Mouse (Mus musculus) heart, embryonic 14.5 days (tissue): ENCODE data around the gene Asgr2. TPM values are rescaled to one million over a fixed set of nuclear protein-coding genes. Genes with fewer than 3 reads are reported as not detected.

Source experiments
- ATAC-seq: fragments of 200-750 bp; cut with Nextera tagmentation; 2 replicates; pipeline ENCODE4 v1.8.0; 2017; ENCODE audit warnings: low read depth, moderate TSS enrichment; ENCODE audit not compliant: insufficient number of reproducible peaks, insufficient read depth, low FRiP score
- H3K27ac ChIP-seq, 2 experiments: fragments of 200-500 bp in 1 of 2; fragments of 300-500 bp in 1 of 2; sonication (generic) in 1 of 2; replicated peaks in 1 of 2; 2 replicates each; pipeline ENCODE4 v1.5.1; 2012 to 2014; ENCODE audit warnings: low read depth in 2 of 2, low read length in 2 of 2, control low read depth in 1 of 2, mild to moderate bottlenecking in 1 of 2, mixed read lengths in 1 of 2; ENCODE audit not compliant: control insufficient read depth in 1 of 2, insufficient read depth in 1 of 2
- H3K27me3 ChIP-seq: fragments of 300-500 bp; sonication (generic); 2 replicates; pipeline ENCODE4 v1.6.1; 2014; ENCODE audit warnings: mild to moderate bottlenecking, low read length, control low read depth; ENCODE audit not compliant: control insufficient read depth, insufficient read depth
- H3K36me3 ChIP-seq: fragments of 300-500 bp; sonication (generic); 2 replicates; pipeline ENCODE4 v1.6.1; 2014; ENCODE audit warnings: mild to moderate bottlenecking, control low read depth, low read length, mixed read lengths; ENCODE audit not compliant: control insufficient read depth, insufficient read depth
- H3K4me1 ChIP-seq, 2 experiments: fragments of 200-500 bp in 1 of 2; fragments of 300-500 bp in 1 of 2; sonication (generic) in 1 of 2; 2 replicates each; pipeline ENCODE4 v1.6.1; 2012 to 2014; ENCODE audit warnings: low read length in 2 of 2, control low read depth in 1 of 2, mixed read lengths in 1 of 2; ENCODE audit not compliant: control insufficient read depth in 2 of 2, insufficient read depth in 2 of 2
- H3K4me2 ChIP-seq: fragments of 300-500 bp; sonication (generic); 2 replicates; pipeline ENCODE4 v1.6.1; 2014; ENCODE audit warnings: mild to moderate bottlenecking, low read length
- H3K4me3 ChIP-seq, 2 experiments: fragments of 200-500 bp in 1 of 2; fragments of 300-500 bp in 1 of 2; sonication (generic) in 1 of 2; 2 replicates each; pipeline ENCODE4 v1.5.1; 2012 to 2014; ENCODE audit warnings: low read length in 2 of 2, mild to moderate bottlenecking in 2 of 2, control low read depth in 1 of 2, low read depth in 1 of 2, moderate library complexity in 1 of 2; ENCODE audit not compliant: control insufficient read depth in 1 of 2, insufficient read depth in 1 of 2
- H3K9ac ChIP-seq: fragments of 300-500 bp; sonication (generic); 2 replicates; pipeline ENCODE4 v1.6.1; 2014; ENCODE audit warnings: mild to moderate bottlenecking, low read length
- H3K9me3 ChIP-seq: fragments of 300-500 bp; sonication (generic); 2 replicates; pipeline ENCODE4 v1.6.1; 2016; ENCODE audit warnings: low read length, control low read depth; ENCODE audit not compliant: control insufficient read depth
- WGBS: fragments of 180-500 bp; shearing (Covaris S2); extraction: QIAGEN DNeasy Blood & Tissue Kit; methylation state at CpG from one replicate; pipeline ENCODE4 v1.1.7; 2014; 5-methylcytosine and 5-hydroxymethylcytosine counted together
- polyA plus RNA-seq: library from polyadenylated mRNA; unstranded; fragments of >200 nt; fragmentation: Nextera tagmentation; extraction: Ambion mirVana; gene quantifications from 2 replicates; pipeline ENCODE4 v1.2.1, GENCODE M21; 2014

The Asgr2 gene
- not detected in 2 replicates for polyA plus RNA-seq

- no peak for ATAC-seq
- Histone ChIP-seq H3K4me3 (no peak within 1 kb of the TSS), H3K4me1 (no peaks in the 10 kb centered on the region), H3K36me3 (no peaks in the 10 kb centered on the region), H3K9ac (no peak within 1 kb of the TSS), H3K27me3 (no peaks in the 10 kb centered on the region), H3K9me3 (no peaks in the 10 kb centered on the region), H3K4me2 (no peak within 1 kb of the TSS), H3K27ac (no peak within 1 kb of the TSS)
- 71% methylated on average over 12 of the region's 12 CpGs for WGBS
Observed at GRCm38 (mm10) chr11:70091986-70092783, at the start of gene Asgr2. Asgr2 (plus strand) TSS chr11:70092644.

- Histone ChIP-seq H3K4me2 (no peak overlapping the region), H3K4me1 (no peaks in the 10 kb centered on the region), H3K9ac (no peak overlapping the region), H3K27ac (no peak overlapping the region), H3K27me3 (no peaks in the 10 kb centered on the region), H3K9me3 (no peaks in the 10 kb centered on the region), H3K36me3 (peaks cover 39% of the 10 kb centered on the region), H3K4me3 (no peak overlapping the region)
- WGBS = 71% methylated on average over 7 of the region's 7 CpGs
- ATAC-seq = no peak
Observed at GRCm38 (mm10) chr11:70043665-70044064, 48.8 kb upstream of the Asgr2 start.

- Histone ChIP-seq H3K36me3 (peaks cover 31% of the 10 kb centered on the region), H3K4me3 (no peak overlapping the region), H3K27ac (no peak overlapping the region), H3K4me2 (no peak overlapping the region), H3K9ac (no peak overlapping the region), H3K9me3 (no peaks in the 10 kb centered on the region), H3K4me1 (no peaks in the 10 kb centered on the region), H3K27me3 (0 out of 2 replicates have a peak, but pooled peaks cover 4% of the 10 kb centered on the region)
- no peak; the same call in 1 of the 2 replicates for ATAC-seq
- WGBS = 53% methylated on average over 9 of the region's 9 CpGs
Observed at GRCm38 (mm10) chr11:70045435-70045834, 47.0 kb upstream of the Asgr2 start.

- 0 out of 2 replicates have a peak, but pooled peaks cover 4% of the 10 kb centered on the region for H3K27me3 ChIP-seq
- H3K4me1 ChIP-seq = no peaks in the 10 kb centered on the region
- H3K9me3 ChIP-seq = no peaks in the 10 kb centered on the region
- ATAC-seq = no peak
- H3K9ac ChIP-seq = no peak overlapping the region
- 0 out of 2 replicates have a peak, but pooled peaks cover 7% of the 10 kb centered on the region for H3K36me3 ChIP-seq
- no peak overlapping the region for H3K27ac ChIP-seq
- H3K4me2 ChIP-seq = no peak overlapping the region
- no peak overlapping the region for H3K4me3 ChIP-seq
- WGBS = 78% methylated on average over 6 of the region's 6 CpGs
Observed at GRCm38 (mm10) chr11:70049366-70049765, 43.1 kb upstream of the Asgr2 start.

- H3K4me3 ChIP-seq = no peak overlapping the region
- H3K27me3 ChIP-seq = peaks cover 7% of the 10 kb centered on the region; the same call in 1 of the 2 replicates
- H3K9ac ChIP-seq = no peak overlapping the region
- H3K4me2 ChIP-seq = no peak overlapping the region
- no peaks in the 10 kb centered on the region for H3K4me1 ChIP-seq
- 49% methylated on average over 10 of the region's 10 CpGs for WGBS
- no peak overlapping the region for H3K27ac ChIP-seq
- 0 out of 2 replicates have a peak, but pooled peaks cover 3% of the 10 kb centered on the region for H3K36me3 ChIP-seq
- H3K9me3 ChIP-seq = no peaks in the 10 kb centered on the region
- ATAC-seq = no peak
Observed at GRCm38 (mm10) chr11:70049816-70050215, 42.6 kb upstream of the Asgr2 start.

GRCm38 (mm10) chr11:70053156-70053555, 39.3 kb upstream of the Asgr2 start:
- WGBS = 73% methylated on average over 7 of the region's 7 CpGs
- H3K4me3 ChIP-seq = no peak overlapping the region
- no peaks in the 10 kb centered on the region for H3K9me3 ChIP-seq
- H3K9ac ChIP-seq = no peak overlapping the region
- no peaks in the 10 kb centered on the region; a peak in 1 of 4 replicates for H3K4me1 ChIP-seq
- H3K27ac ChIP-seq = no peak overlapping the region
- ATAC-seq = no peak
- no peak overlapping the region for H3K4me2 ChIP-seq
- no peaks in the 10 kb centered on the region for H3K36me3 ChIP-seq
- H3K27me3 ChIP-seq = peaks cover 11% of the 10 kb centered on the region; the same call in 1 of the 2 replicates

GRCm38 (mm10) chr11:70053898-70054570, 38.4 kb upstream of the Asgr2 start, which contains the start of gene Asgr1:
Asgr1 (plus strand) TSS chr11:70054085.
- H3K27me3 ChIP-seq = peaks cover 11% of the 10 kb centered on the region; the same call in 1 of the 2 replicates
- WGBS = 88% methylated on average over 10 of the region's 10 CpGs
- no peak within 1 kb of the TSS for H3K4me3 ChIP-seq
- H3K36me3 ChIP-seq = no peaks in the 10 kb centered on the region
- H3K9me3 ChIP-seq = no peaks in the 10 kb centered on the region
- no peaks in the 10 kb centered on the region; a peak in 1 of 4 replicates for H3K4me1 ChIP-seq
- H3K4me2 ChIP-seq = no peak within 1 kb of the TSS
- H3K9ac ChIP-seq = no peak within 1 kb of the TSS
- no peak for ATAC-seq
- no peak within 1 kb of the TSS for H3K27ac ChIP-seq
